Mouse (Mus musculus) cerebellum, adult 9-11 months (tissue): ENCODE measurements at regions not wholly inside any gene's neighbourhood (a gene's known extent, or its start where the extent isn't known, plus 50 kb on each side); places are given as distances from the start of the nearest gene placed in this dataset.
A peak's percentile ranks its signal among the peaks of the same experiment; 100 is the strongest.
"Not testable (repeated sequence)": the region's sequence is repeated elsewhere in the genome, so short reads cannot be mapped to it uniquely, and the experiment has no call there.

ENCODE experiments used
- DNase-seq: peaks from one replicate; pipeline ENCODE4 v3.0.0; 2022

GRCm38 (mm10) chr6:37618990-37619389 is 89.0 kb downstream of the Akr1d1 start:
- DNase-seq, result no peak

- no peak for DNase-seq
Observed at GRCm38 (mm10) chr6:37621364-37622029, 91.5 kb downstream of the Akr1d1 start.

GRCm38 (mm10) chr6:37622273-37622672 is 92.3 kb downstream of the Akr1d1 start:
- no peak for DNase-seq

- no peak for DNase-seq
Observed at GRCm38 (mm10) chr6:37627206-37627605, 97.2 kb downstream of the Akr1d1 start.

GRCm38 (mm10) chr6:37633948-37634347 is 104.0 kb downstream of the Akr1d1 start:
- DNase-seq, result no peak

GRCm38 (mm10) chr6:37642066-37642465 is 112.1 kb downstream of the Akr1d1 start:
- peak; percentile 4 for DNase-seq

GRCm38 (mm10) chr6:37642701-37643121 is 112.7 kb downstream of the Akr1d1 start:
- peak; percentile 59 for DNase-seq

- no peak for DNase-seq
Observed at GRCm38 (mm10) chr6:37643176-37643575, 113.2 kb downstream of the Akr1d1 start.

- DNase-seq, result no peak
Observed at GRCm38 (mm10) chr6:37643718-37644117, 113.7 kb downstream of the Akr1d1 start.

- no peak for DNase-seq
Observed at GRCm38 (mm10) chr6:37645551-37645950, 115.6 kb downstream of the Akr1d1 start.

- DNase-seq, result not testable (repeated sequence)
Observed at GRCm38 (mm10) chr6:37657300-37657699, 127.3 kb downstream of the Akr1d1 start.

GRCm38 (mm10) chr6:37658021-37658650 is 128.2 kb downstream of the Akr1d1 start:
- DNase-seq, result no peak

GRCm38 (mm10) chr6:37662747-37663146 is 132.8 kb downstream of the Akr1d1 start:
- DNase-seq, result peak; percentile 5

- no peak for DNase-seq
Observed at GRCm38 (mm10) chr6:37665576-37665975, 135.6 kb downstream of the Akr1d1 start.

- no peak for DNase-seq
Observed at GRCm38 (mm10) chr6:37669407-37669806, 139.4 kb downstream of the Akr1d1 start.

- no peak for DNase-seq
Observed at GRCm38 (mm10) chr6:37670701-37671100, 140.7 kb downstream of the Akr1d1 start.

GRCm38 (mm10) chr6:37679871-37680270 is 149.9 kb downstream of the Akr1d1 start:
- no peak for DNase-seq

- DNase-seq, result not testable (repeated sequence)
Observed at GRCm38 (mm10) chr6:37681331-37681730, 151.4 kb downstream of the Akr1d1 start.

- no peak for DNase-seq
Observed at GRCm38 (mm10) chr6:37686094-37686493, 156.1 kb downstream of the Akr1d1 start.

GRCm38 (mm10) chr6:37688866-37689617 is 159.1 kb downstream of the Akr1d1 start:
- no peak for DNase-seq

- DNase-seq, result no peak
Observed at GRCm38 (mm10) chr6:37689696-37690095, 159.7 kb downstream of the Akr1d1 start.

GRCm38 (mm10) chr6:37691976-37692644 is 162.1 kb downstream of the Akr1d1 start:
- no peak for DNase-seq

- no peak for DNase-seq
Observed at GRCm38 (mm10) chr6:37692758-37693157, 162.8 kb downstream of the Akr1d1 start.
